Comparison of ENCODE assay signal across 14 mouse cellular contexts in genomic region chr7:100788291-100788690, GRCm38 (mm10).
DNase-seq lines count a peak whose midpoint lies in the region; ATAC-seq and TF ChIP-seq lines count a peak whose summit lies in the region.
"Had no signal": no experiment of that assay in that cellular context is flagged by ENCODE, and none has a peak within 500 bp of the region (broad histone marks: within the 10 kb centered on the region; RNA-seq: fewer than 3 reads in every experiment).

No protein-coding gene starts in this region.

- no peak overlapping the region for H3K4me3 ChIP-seq in kidney, embryonic 14.5 days (ENCODE audit: low read length)
- H3K4me3 ChIP-seq: erythroblast, embryonic 14.5 days; midbrain, embryonic 12.5 days; neural tube, embryonic 13.5 days; stomach, embryonic 15.5 days had no signal

- WGBS in kidney, embryonic 14.5 days, result 85% methylated on average over 1 of the region's 1 CpGs

- DNase-seq in kidney, adult 9 months, result peak; percentile 19
- DNase-seq in NIH3T3 (ENCODE audit: low read depth), result peak; percentile 15
- DNase-seq in brain, embryonic 14.5 days (ENCODE audit: low read depth), result peak; percentile 17
- peak; percentile 43 to 50 for DNase-seq in heart, postnatal 36 days
- DNase-seq in layer of hippocampus, adult 18-20 months (ENCODE audit: low spot score in 2 of 2), result no peak
- DNase-seq: cerebellum, postnatal 25 days; right cerebral cortex, postnatal 14 days had no signal

- 0 out of 2 replicates have a peak, but pooled peaks cover 3% of the 10 kb centered on the region for H3K4me1 ChIP-seq in kidney, embryonic 14.5 days (ENCODE audit: control insufficient read depth, insufficient read depth, low read length)
- H3K4me1 ChIP-seq: stomach, embryonic 15.5 days had no signal

- H3K4me2 ChIP-seq in kidney, embryonic 14.5 days (replicated peaks; ENCODE audit: low read depth, low read length), result no peak overlapping the region
- H3K4me2 ChIP-seq: midbrain, embryonic 12.5 days; neural tube, embryonic 13.5 days; stomach, embryonic 15.5 days had no signal

- H3K27me3 ChIP-seq in kidney, embryonic 14.5 days (ENCODE audit: control insufficient read depth, insufficient read depth, low read length), result no peaks in the 10 kb centered on the region
- H3K27me3 ChIP-seq: midbrain, embryonic 12.5 days; neural tube, embryonic 13.5 days; stomach, embryonic 15.5 days had no signal

- intact Hi-C loops in heart, postnatal 36 days (cut with DNase I), result loop anchor here (2.0 kb wide), 1 partner anchor 81 kb away; the partner anchor contains the start of gene Fam168a

- no peak for ATAC-seq in kidney, embryonic 14.5 days (ENCODE audit: low FRiP score, low TSS enrichment)
- ATAC-seq in megakaryocyte-erythroid progenitor cell, adult 5-6 weeks (replicated peaks; ENCODE audit: low FRiP score, low TSS enrichment, poor library complexity, severe bottlenecking), result no peak
- ATAC-seq: inflammation-experienced regulatory T-cells, adult 6 months had no signal

- no peak for TF ChIP-seq POLR2A in brain, embryonic 14.5 days (IDR thresholded peaks at IDR 0.05; ENCODE audit: borderline replicate concordance, extremely low read depth, insufficient read depth, insufficient read length, poor library complexity, severe bottlenecking)

- no peak overlapping the region for H3K9ac ChIP-seq in kidney, embryonic 14.5 days (ENCODE audit: low read depth, low read length)
- H3K9ac ChIP-seq: midbrain, embryonic 12.5 days; neural tube, embryonic 13.5 days; stomach, embryonic 15.5 days had no signal

- TF ChIP-seq CTCF in brain, embryonic 14.5 days (IDR thresholded peaks at IDR 0.05; ENCODE audit: borderline replicate concordance, extremely low read depth, insufficient read depth, insufficient read length), result no peak

- H3K36me3 ChIP-seq in kidney, embryonic 14.5 days (ENCODE audit: control insufficient read depth, insufficient read depth, low read length), result no peaks in the 10 kb centered on the region
- H3K36me3 ChIP-seq: midbrain, embryonic 12.5 days; neural tube, embryonic 13.5 days; stomach, embryonic 15.5 days had no signal

- H3K9me3 ChIP-seq in kidney, embryonic 14.5 days (ENCODE audit: control insufficient read depth, low read length), result no peaks in the 10 kb centered on the region
- H3K9me3 ChIP-seq: midbrain, embryonic 12.5 days; neural tube, embryonic 13.5 days; stomach, embryonic 15.5 days had no signal

- H3K27ac ChIP-seq in kidney, embryonic 14.5 days (ENCODE audit: low read depth, low read length), result no peak overlapping the region
- H3K27ac ChIP-seq: midbrain, embryonic 12.5 days; neural tube, embryonic 13.5 days; stomach, embryonic 15.5 days had no signal

Comparison
In these comparisons a context has a peak if more than half of its experiments do, and no peak if none do; other contexts are left out.
1. DNase-seq: peak in kidney, adult 9 months (single experiment), NIH3T3 (single experiment), brain, embryonic 14.5 days (single experiment) and heart, postnatal 36 days (2 of 2); none in layer of hippocampus, adult 18-20 months (0 of 2).